Mouse (Mus musculus) layer of hippocampus, adult 2 months (tissue): ENCODE data around the gene Gnat2. TPM values are rescaled to one million over a fixed set of nuclear protein-coding genes. Genes with fewer than 3 reads are reported as not detected.
A peak's percentile ranks its signal among the peaks of the same experiment; 100 is the strongest.

Source experiments
- DNase-seq, 2 experiments: peaks; one replicate each; pipeline ENCODE4 v3.0.0; 2022; ENCODE audit warnings: low spot score in 2 of 2
- H3K27ac ChIP-seq: fragments of 200-600 bp; 2 replicates; pipeline ENCODE4 v1.8.1; 2022
- H3K4me3 ChIP-seq: fragments of 200-600 bp; 2 replicates; pipeline ENCODE4 v1.8.1; 2022; ENCODE audit warnings: mild to moderate bottlenecking
- CTCF ChIP-seq: fragments of 200-600 bp; conservative IDR thresholded peaks from 2 replicates; pipeline ENCODE4 v1.8.1; 2022; ENCODE audit warnings: antibody characterized with exemption, mild to moderate bottlenecking, moderate library complexity
- long read RNA-seq, 2 experiments: library from polyadenylated mRNA; stranded (forward); transcript quantifications; one replicate each; pipeline ENCODE4 v2.0.0; 2021; ENCODE audit warnings: borderline mapping rate in 2 of 2
- total RNA-seq, 2 experiments: library from RNA; stranded (reverse); gene quantifications; 2 replicates each; pipeline ENCODE4 v1.2.3; 2021

Gene Gnat2
- not detected for total RNA-seq
- long read RNA-seq, experiment 1 = 0 reads
- long read RNA-seq, experiment 2 = 0 reads

GRCm38 (mm10) chr3:108092536-108093115, at the start of gene Gnat2:
Gene Gnat2, plus strand, starts transcription at chr3:108092789.
- Histone ChIP-seq H3K4me3 (no peak within 1 kb of the TSS), H3K27ac (no peak within 1 kb of the TSS)
- DNase-seq = no peak
- no peak for TF ChIP-seq CTCF

GRCm38 (mm10) chr3:108044394-108045140, 48.0 kb upstream of the Gnat2 start, which contains the start of gene Gstm4:
Gene Gstm4, minus strand, starts transcription at chr3:108044894.
- peak within 1 kb of the TSS; percentile 90 for H3K27ac ChIP-seq
- H3K4me3 ChIP-seq = peak within 1 kb of the TSS; percentile 77
- peak; percentile 86 to 91 for DNase-seq
- TF ChIP-seq CTCF = peak; percentile 59

GRCm38 (mm10) chr3:108046944-108047655, 45.5 kb upstream of the Gnat2 start:
- H3K27ac ChIP-seq = no peak overlapping the region
- no peak for TF ChIP-seq CTCF
- H3K4me3 ChIP-seq = no peak overlapping the region
- no peak for DNase-seq

GRCm38 (mm10) chr3:108048306-108048705, 44.3 kb upstream of the Gnat2 start:
- H3K4me3 ChIP-seq = no peak overlapping the region
- no peak for TF ChIP-seq CTCF
- H3K27ac ChIP-seq = no peak overlapping the region
- DNase-seq = no peak

GRCm38 (mm10) chr3:108050493-108050892, 42.1 kb upstream of the Gnat2 start:
- Histone ChIP-seq H3K27ac (no peak overlapping the region), H3K4me3 (no peak overlapping the region)
- no peak for TF ChIP-seq CTCF
- DNase-seq = no peak

- no peak overlapping the region for H3K27ac ChIP-seq
- TF ChIP-seq CTCF = peak; percentile 96
- DNase-seq = peak in 1 of 2 experiments; percentile 64
- no peak overlapping the region for H3K4me3 ChIP-seq
These were observed 31.2 kb upstream of the Gnat2 start for GRCm38 (mm10) chr3:108061420-108061819.

- no peak for TF ChIP-seq CTCF
- no peak for DNase-seq
- Histone ChIP-seq H3K4me3 (no peak overlapping the region), H3K27ac (no peak overlapping the region)
These were observed 29.9 kb upstream of the Gnat2 start for GRCm38 (mm10) chr3:108062648-108063047.

- no peak overlapping the region for H3K4me3 ChIP-seq
- TF ChIP-seq CTCF = no peak
- no peak overlapping the region for H3K27ac ChIP-seq
- DNase-seq = no peak
These were observed 27.9 kb upstream of the Gnat2 start for GRCm38 (mm10) chr3:108064672-108065071.

GRCm38 (mm10) chr3:108065551-108065950, 27.0 kb upstream of the Gnat2 start:
- TF ChIP-seq CTCF = no peak
- H3K4me3 ChIP-seq = no peak overlapping the region
- DNase-seq = no peak
- no peak overlapping the region for H3K27ac ChIP-seq

GRCm38 (mm10) chr3:108067370-108067934, 25.1 kb upstream of the Gnat2 start:
- no peak overlapping the region for H3K4me3 ChIP-seq
- no peak for DNase-seq
- H3K27ac ChIP-seq = no peak overlapping the region
- no peak for TF ChIP-seq CTCF

- TF ChIP-seq CTCF = no peak
These were observed 23.8 kb upstream of the Gnat2 start for GRCm38 (mm10) chr3:108068826-108069225.

GRCm38 (mm10) chr3:108069231-108069870, 23.2 kb upstream of the Gnat2 start:
- Histone ChIP-seq H3K4me3 (no peak overlapping the region), H3K27ac (no peak overlapping the region)
- no peak for DNase-seq
- TF ChIP-seq CTCF = no peak

More at GRCm38 (mm10) chr3:108068826-108069225, 23.8 kb upstream of the Gnat2 start:
- no peak overlapping the region for H3K27ac ChIP-seq
- no peak overlapping the region for H3K4me3 ChIP-seq
- DNase-seq = no peak
